19 mouse cellular contexts compared by ENCODE assay signal in genomic region chr13:15982041-15982440, GRCm38 (mm10). TPM values are rescaled to one million over a fixed set of nuclear protein-coding genes. Genes with fewer than 3 reads are reported as not detected.
A peak's percentile ranks its signal among the peaks of the same experiment; 100 is the strongest.
DNase-seq lines count a peak whose midpoint lies in the region; ATAC-seq lines count a peak whose summit lies in the region.
"Had no signal": no experiment of that assay in that cellular context is flagged by ENCODE, and none has a peak within 500 bp of the region (broad histone marks: within the 10 kb centered on the region; RNA-seq: fewer than 3 reads in every experiment).

No protein-coding gene starts in this region.

- intact Hi-C loops in left cerebral cortex, postnatal 10 days (cut with DNase I) = no loop called here

- no peak for DNase-seq in frontal cortex, postnatal 25 days (ENCODE audit: low spot score in 2 of 2)
- DNase-seq in left cerebral cortex, adult 9 months (ENCODE audit: low spot score in 2 of 2) = peak; percentile 11 to 47
- no peak for DNase-seq in left cerebral cortex, postnatal 10 days (ENCODE audit: extremely low spot score in 1 of 2, low spot score in 2 of 2)
- peak; percentile 16 for DNase-seq in Muller cell, postnatal 12 days (ENCODE audit: inconsistent ontology term)
- DNase-seq in telencephalon, adult 2 months (ENCODE audit: low read depth, low spot score) = peak; percentile 64
- DNase-seq in lung, postnatal 25 days (ENCODE audit: low spot score) = no peak
- DNase-seq: adrenal gland, postnatal 10 days; B cell, adult 2 months; cerebellum, adult 11-12 months; cerebellum, adult 9-10 months; cerebellum, postnatal 25 days; gastrocnemius, postnatal 10 days; heart, adult 18-20 months; heart, postnatal 10 days; heart, postnatal 4 days had no signal

- peak; percentile 86 for ATAC-seq in frontal cortex, adult (ENCODE audit: low TSS enrichment)
- ATAC-seq: CD4-positive, CD25-positive, alpha-beta regulatory T cell, adult 4 months; forebrain, embryonic 15.5 days; hindbrain, postnatal 0 days had no signal

RNA-seq across cellular contexts. Expression of gene Inhba, which starts 29.6 kb away (rescaled TPM):
- 10 to 100 TPM in 1 of 2 experiments, 1 to 10 TPM in 1; 8.9 to 10.8 TPM for total RNA-seq in left cerebral cortex, postnatal 10 days (2021)

Comparison
In these comparisons a context has a peak if more than half of its experiments do, and no peak if none do; other contexts are left out.
1. DNase-seq: peak in left cerebral cortex, adult 9 months (2 of 2), Muller cell, postnatal 12 days (single experiment) and telencephalon, adult 2 months (single experiment); none in frontal cortex, postnatal 25 days (0 of 2), left cerebral cortex, postnatal 10 days (0 of 2) and lung, postnatal 25 days (single experiment).